Mouse (Mus musculus): ENCODE data around the gene Psg22.

- TF ChIP-seq POLR2A (IDR thresholded peaks at IDR 0.05; ENCODE audit: extremely low read depth, insufficient read depth, low read length) (no peak), CTCF (IDR thresholded peaks at IDR 0.05; ENCODE audit: extremely low read depth, insufficient read depth, low read length) (no peak)
Measured at GRCm38 (mm10) chr7:18715546-18715945, 2.3 kb upstream of the Psg22 start.

All from cortical plate, adult 2 months (tissue).